Mouse (Mus musculus) naive thymus-derived CD4-positive, alpha-beta T cell, adult 5 months (primary cell): Measurements from ENCODE around the gene Krt26. TPM values are rescaled to one million over a fixed set of nuclear protein-coding genes. Genes with fewer than 3 reads are reported as not detected.

Experiments used
- polyA plus RNA-seq: library from polyadenylated mRNA; unstranded; fragments of 100-300 nt; shearing (Covaris generic); gene quantifications from one replicate; pipeline ENCODE4 v1.2.1, GENCODE M21; 2017

Krt26 gene
- not detected for polyA plus RNA-seq

GRCm38 (mm10) chr11:99337866-99338265 is at the start of gene Krt26:
Gene Krt26, minus strand, starts transcription at chr11:99337966.

DNA sequence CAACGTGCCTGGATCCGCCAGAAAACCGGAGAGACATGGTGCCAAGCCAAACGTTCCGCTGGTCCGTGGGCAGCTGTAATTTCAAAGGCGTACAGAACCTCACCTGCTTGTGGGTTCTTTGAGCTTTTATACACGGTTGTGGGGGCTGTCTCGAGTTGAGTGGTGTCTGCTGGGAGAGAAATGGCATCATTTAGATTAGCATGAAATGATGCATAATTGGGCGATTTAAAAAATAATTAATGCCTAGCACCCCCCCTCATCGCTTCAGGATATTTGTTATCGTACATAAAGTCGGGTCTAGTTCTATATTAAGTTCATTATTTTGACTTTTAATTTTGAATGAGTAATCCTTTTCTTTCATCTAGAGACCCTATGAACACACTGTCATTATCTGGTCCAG is 37.0 kb upstream of the Krt26 start, which contains the start of gene Krt28:
Krt28 (minus strand) TSS at position 101 of the 400 bp plus-strand sequence.

GRCm38 (mm10) chr11:99351004-99351403 is 13.2 kb upstream of the Krt26 start, which contains the start of gene Krt27:
Gene Krt27, minus strand, starts transcription at chr11:99351104.

GRCm38 (mm10) chr11:99322851-99323250 is 14.9 kb downstream of the Krt26 start, which contains the start of gene Krt25:
Gene Krt25, minus strand, starts transcription at chr11:99322951.

GRCm38 (mm10) chr11:99284833-99285312 is 52.9 kb downstream of the Krt26 start, which contains the start of gene Krt24:
Gene Krt24, minus strand, starts transcription at chr11:99285262.

Other genes starting within 250 kb of the Krt26 start
- gene Tns4, start 248.7 kb downstream of the Krt26 start, polyA plus RNA-seq = 0.14 TPM
- 3,115 TPM for gene Ccr7, start 182.9 kb downstream of the Krt26 start, polyA plus RNA-seq
- 229 TPM for gene Smarce1, start 106.9 kb downstream of the Krt26 start, polyA plus RNA-seq
- gene Krt222, start 93.9 kb downstream of the Krt26 start, polyA plus RNA-seq = 0.58 TPM
- not detected for gene Krt24, start 52.7 kb downstream of the Krt26 start, polyA plus RNA-seq
- gene Krt25, start 15.0 kb downstream of the Krt26 start, polyA plus RNA-seq = not detected
- not detected for gene Krt27, start 13.1 kb upstream of the Krt26 start, polyA plus RNA-seq
- gene Krt28, start 36.9 kb upstream of the Krt26 start, polyA plus RNA-seq = not detected
- 8.2 TPM for gene Krt10, start 51.4 kb upstream of the Krt26 start, polyA plus RNA-seq
- gene Krt12, start 84.3 kb upstream of the Krt26 start, polyA plus RNA-seq = not detected
- gene Krt20, start 100.2 kb upstream of the Krt26 start, polyA plus RNA-seq = not detected
- not detected for gene Krt23, start 155.2 kb upstream of the Krt26 start, polyA plus RNA-seq
- gene Krt39, start 183.4 kb upstream of the Krt26 start, polyA plus RNA-seq = not detected
- not detected for gene Krt40, start 205.2 kb upstream of the Krt26 start, polyA plus RNA-seq
- not detected for gene Krtap3-3, start 212.9 kb upstream of the Krt26 start, polyA plus RNA-seq
- not detected for gene Krtap3-2, start 218.9 kb upstream of the Krt26 start, polyA plus RNA-seq
- gene Gm11939, start 221.5 kb upstream of the Krt26 start, polyA plus RNA-seq = not detected
- not detected for gene Krtap3-1, start 228.7 kb upstream of the Krt26 start, polyA plus RNA-seq
- not detected for gene Krtap1-5, start 243.1 kb upstream of the Krt26 start, polyA plus RNA-seq
- not detected for gene Krtap1-4, start 245.7 kb upstream of the Krt26 start, polyA plus RNA-seq